Mouse (Mus musculus) G1E (cell line): ENCODE measurements around the gene Stap2. TPM values are rescaled to one million over a fixed set of nuclear protein-coding genes. Genes with fewer than 3 reads are reported as not detected.

ENCODE experiments used
- ATAC-seq: 2 replicates; pipeline ENCODE4 v1.8.0; 2016; ENCODE audit warnings: mild to moderate bottlenecking; ENCODE audit not compliant: insufficient number of reproducible peaks, poor library complexity, low FRiP score, severe bottlenecking; ENCODE audit errors: extremely low read depth
- DNase-seq: peaks from one replicate; pipeline ENCODE4 v3.0.0; 2012; ENCODE audit warnings: low spot score
- H3K27me3 ChIP-seq: 2 replicates; pipeline ENCODE4 v1.6.1; 2012; ENCODE audit warnings: mild to moderate bottlenecking, low read length, inconsistent platforms; ENCODE audit not compliant: insufficient read depth
- H3K36me3 ChIP-seq: replicated peaks from 2 replicates; pipeline ENCODE3; 2012; ENCODE audit warnings: mild to moderate bottlenecking, inconsistent platforms
- H3K4me1 ChIP-seq: 2 replicates; pipeline ENCODE4 v1.6.1; 2012; ENCODE audit warnings: low read depth, low read length, inconsistent platforms, mixed read lengths; ENCODE audit not compliant: insufficient read depth
- H3K4me3 ChIP-seq: 2 replicates; pipeline ENCODE4 v1.5.1; 2012; ENCODE audit warnings: low read depth, mild to moderate bottlenecking, inconsistent platforms, low read length, moderate library complexity, mixed read lengths
- H3K9me3 ChIP-seq: replicated peaks from 2 replicates; pipeline ENCODE4 v1.6.1; 2012; ENCODE audit warnings: inconsistent platforms
- CTCF ChIP-seq: IDR thresholded peaks from 2 replicates; pipeline ENCODE4 v1.5.1; 2012; ENCODE audit warnings: low read depth, low read length, inconsistent platforms, mixed read lengths
- GATA1 ChIP-seq: IDR thresholded peaks from 2 replicates; pipeline ENCODE4 v1.6.1; 2012; ENCODE audit warnings: borderline replicate concordance, low read length, inconsistent platforms, mixed read lengths
- GATA2 ChIP-seq: IDR thresholded peaks from 2 replicates; pipeline ENCODE4 v1.6.1; 2012; ENCODE audit warnings: low read depth, low read length, inconsistent platforms, borderline replicate concordance
- POLR2AphosphoS5 ChIP-seq: IDR thresholded peaks from 2 replicates; pipeline ENCODE4 v1.6.1; 2012; ENCODE audit warnings: low read depth, low read length, inconsistent platforms; ENCODE audit not compliant: insufficient replicate concordance
- TAL1 ChIP-seq: conservative IDR thresholded peaks from 2 replicates; pipeline ENCODE4 v1.6.1; 2012; ENCODE audit warnings: low read depth, low read length, inconsistent platforms, mixed read lengths
- polyA plus RNA-seq: library from polyadenylated mRNA; stranded (reverse); fragments of >175 nt; gene quantifications from 2 replicates; pipeline ENCODE4 v1.2.3, GENCODE M21; 2012
- total RNA-seq, 2 experiments: library from RNA; stranded (forward) in 1 of 2; stranded (reverse) in 1 of 2; fragments of 200-1000 nt in 1 of 2; fragments of >200 nt in 1 of 2; fragmentation: Nextera tagmentation in 1 of 2; gene quantifications; 2 replicates each; pipeline ENCODE4 v1.2.3; 2014 to 2017

Stap2 gene
- total and polyA plus RNA-seq, 3 experiments = 0.27 TPM; not detected in 2

GRCm38 (mm10) chr17:55957726-55958583, 47.4 kb downstream of the Stap2 start:
- ATAC-seq = no peak
- TF ChIP-seq GATA1 (no peak), POLR2AphosphoS5 (no peak), CTCF (no peak), TAL1 (no peak), GATA2 (no peak)
- Histone ChIP-seq H3K4me1 (peaks cover 60% of the 10 kb centered on the region), H3K4me3 (peak overlapping the region; percentile 71), H3K9me3 (no peaks in the 10 kb centered on the region), H3K36me3 (peaks cover 40% of the 10 kb centered on the region), H3K27me3 (peaks cover 14% of the 10 kb centered on the region)
- no peak for DNase-seq

DNA sequence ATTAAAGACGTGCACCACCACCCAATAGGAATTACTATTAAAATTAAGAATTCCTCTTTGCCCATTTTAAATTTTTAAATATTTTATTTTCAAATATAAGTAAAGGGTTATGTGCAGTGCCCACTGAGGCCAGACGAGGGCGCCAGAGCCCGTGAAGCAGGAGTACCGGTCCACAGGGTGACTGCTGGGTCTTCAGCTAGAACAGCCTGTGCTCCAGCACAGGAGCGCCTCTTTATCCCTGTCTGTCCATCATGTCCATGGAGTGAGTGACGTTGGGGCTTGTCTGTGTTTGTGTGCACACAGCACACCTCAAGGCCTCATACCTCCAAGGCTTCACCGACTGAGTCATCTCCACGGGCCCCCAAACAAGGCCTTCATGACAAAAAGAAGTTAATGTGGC, 48.2 kb downstream of the Stap2 start:
- ATAC-seq = no peak
- peaks cover 65% of the 10 kb centered on the region for H3K4me1 ChIP-seq
- DNase-seq = peak; percentile 59

DNA sequence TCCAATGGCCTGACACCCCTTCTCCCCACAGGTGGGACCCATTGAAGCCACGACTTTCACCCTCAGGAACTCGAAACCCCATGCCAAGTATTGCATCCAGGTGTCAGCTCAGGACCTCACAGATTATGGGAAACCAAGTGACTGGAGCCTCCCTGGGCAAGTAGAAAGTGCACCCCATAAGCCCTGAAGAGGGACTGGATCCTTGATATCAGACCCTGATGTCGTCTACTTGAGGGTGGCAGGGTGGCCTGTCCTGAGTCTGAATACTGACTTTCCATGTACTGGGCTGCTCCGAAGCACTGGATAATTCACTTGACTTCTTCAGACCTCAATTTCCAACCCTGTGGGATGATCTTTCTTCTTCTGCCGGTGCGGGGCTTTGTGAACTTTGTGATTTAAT, 48.8 kb downstream of the Stap2 start:
- H3K27me3 ChIP-seq = peaks cover 22% of the 10 kb centered on the region
- DNase-seq (no peak), ATAC-seq (no peak)
- peaks cover 27% of the 10 kb centered on the region for H3K36me3 ChIP-seq
- TF ChIP-seq POLR2AphosphoS5 (no peak), CTCF (no peak), GATA1 (no peak), GATA2 (no peak), TAL1 (no peak)
- H3K4me3 ChIP-seq = peak overlapping the region; percentile 69; the same call in 1 of the 2 replicates
- peaks cover 61% of the 10 kb centered on the region for H3K4me1 ChIP-seq
- H3K9me3 ChIP-seq = no peaks in the 10 kb centered on the region

More for the DNA sequence above, 48.2 kb downstream of the Stap2 start:
- peak overlapping the region; percentile 1; the same call in 1 of the 2 replicates for H3K4me3 ChIP-seq
- peaks cover 33% of the 10 kb centered on the region for H3K36me3 ChIP-seq
- TF ChIP-seq GATA1 (no peak), CTCF (peak; percentile 69)
- peaks cover 20% of the 10 kb centered on the region for H3K27me3 ChIP-seq
- H3K9me3 ChIP-seq = no peaks in the 10 kb centered on the region

- peaks cover 22% of the 10 kb centered on the region for H3K36me3 ChIP-seq
- TF ChIP-seq GATA2 = no peak
- TF ChIP-seq TAL1 = no peak
- TF ChIP-seq GATA1 = no peak
- TF ChIP-seq POLR2AphosphoS5 = no peak
- no peak for TF ChIP-seq CTCF
- ATAC-seq (no peak), DNase-seq (no peak)
- peak overlapping the region; percentile 69; the same call in 1 of the 2 replicates for H3K4me3 ChIP-seq
- H3K9me3 ChIP-seq = no peaks in the 10 kb centered on the region
- H3K4me1 ChIP-seq = peaks cover 56% of the 10 kb centered on the region
- peaks cover 24% of the 10 kb centered on the region for H3K27me3 ChIP-seq
Observed at GRCm38 (mm10) chr17:55956129-55956528, 49.3 kb downstream of the Stap2 start.

DNA sequence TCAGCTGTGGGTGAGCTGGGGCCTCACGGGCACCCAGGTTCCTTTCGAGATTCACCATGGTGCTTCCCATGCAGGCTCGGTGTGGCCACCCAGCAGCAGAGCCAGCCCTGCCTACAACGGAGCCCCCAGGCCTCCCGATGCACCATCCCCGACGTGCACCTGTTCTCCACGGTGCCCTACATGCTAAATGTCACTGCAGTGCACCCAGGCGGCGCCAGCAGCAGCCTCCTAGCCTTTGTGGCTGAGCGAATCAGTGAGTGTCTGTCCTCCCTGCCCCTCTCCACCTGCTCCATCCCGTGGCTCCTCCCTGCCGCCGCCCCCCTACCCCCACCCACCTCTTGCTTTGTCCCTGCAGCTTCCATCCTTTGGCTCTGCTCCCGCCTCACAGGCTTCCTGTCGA, 51.2 kb downstream of the Stap2 start:
- no peak for ATAC-seq
- Histone ChIP-seq H3K4me3 (no peak overlapping the region), H3K27me3 (peaks cover 39% of the 10 kb centered on the region), H3K36me3 (peaks cover 8% of the 10 kb centered on the region), H3K9me3 (no peaks in the 10 kb centered on the region), H3K4me1 (peaks cover 40% of the 10 kb centered on the region)
- TF ChIP-seq CTCF (no peak), TAL1 (no peak), GATA1 (no peak), GATA2 (no peak), POLR2AphosphoS5 (no peak)
- DNase-seq = no peak

DNA sequence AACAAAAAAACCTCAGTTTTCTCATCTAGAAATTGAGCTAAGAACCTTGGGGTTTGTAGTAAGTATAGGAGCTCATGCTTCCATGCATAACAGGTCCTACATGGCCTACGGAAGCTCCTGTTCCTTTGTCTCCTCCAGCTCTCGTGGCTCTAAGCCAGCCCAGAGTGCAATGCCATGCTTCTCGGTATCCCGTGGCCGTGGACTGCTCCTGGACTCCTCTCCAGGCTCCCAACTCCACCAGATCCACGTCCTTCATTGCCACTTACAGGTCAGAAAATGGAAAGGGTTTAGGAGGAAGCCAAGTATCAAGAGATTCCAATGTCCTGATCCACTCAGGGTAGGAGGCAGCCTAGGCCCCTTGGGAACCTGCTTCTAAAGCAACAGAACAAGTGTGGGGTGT, 51.6 kb downstream of the Stap2 start:
- DNase-seq (no peak), ATAC-seq (no peak)
- Histone ChIP-seq H3K9me3 (no peaks in the 10 kb centered on the region), H3K36me3 (peaks cover 8% of the 10 kb centered on the region), H3K27me3 (peaks cover 39% of the 10 kb centered on the region), H3K4me1 (peaks cover 40% of the 10 kb centered on the region), H3K4me3 (no peak overlapping the region)
- TF ChIP-seq TAL1 (no peak), GATA2 (no peak), GATA1 (no peak), POLR2AphosphoS5 (no peak), CTCF (no peak)
